Mouse (Mus musculus) neural tube, embryonic 14.5 days (tissue): ENCODE data around the gene Jmy. TPM values are rescaled to one million over a fixed set of nuclear protein-coding genes. Genes with fewer than 3 reads are reported as not detected.
A peak's percentile ranks its signal among the peaks of the same experiment; 100 is the strongest.
"Not testable (repeated sequence)": the region's sequence is repeated elsewhere in the genome, so short reads cannot be mapped to it uniquely, and the experiment has no call there.

Source experiments
- ATAC-seq: fragments of 200-750 bp; cut with Nextera tagmentation; 2 replicates; pipeline ENCODE4 v1.8.0; 2017; ENCODE audit warnings: low read depth, mild to moderate bottlenecking, moderate TSS enrichment, moderate library complexity
- H3K27ac ChIP-seq: fragments of 300-500 bp; sonication (generic); 2 replicates; pipeline ENCODE4 v1.5.1; 2014; ENCODE audit warnings: low read depth, mild to moderate bottlenecking, control low read depth, low read length, moderate library complexity, mixed read lengths
- H3K27me3 ChIP-seq: fragments of 300-500 bp; sonication (generic); 2 replicates; pipeline ENCODE4 v1.6.1; 2014; ENCODE audit warnings: low read length; ENCODE audit not compliant: control insufficient read depth, insufficient read depth
- H3K36me3 ChIP-seq: fragments of 300-500 bp; sonication (generic); 2 replicates; pipeline ENCODE4 v1.6.1; 2014; ENCODE audit warnings: low read length, mixed read lengths; ENCODE audit not compliant: control insufficient read depth, insufficient read depth
- H3K4me1 ChIP-seq: fragments of 300-500 bp; sonication (generic); 2 replicates; pipeline ENCODE4 v1.6.1; 2014; ENCODE audit warnings: low read length; ENCODE audit not compliant: control insufficient read depth, insufficient read depth
- H3K4me2 ChIP-seq: fragments of 300-500 bp; sonication (generic); 2 replicates; pipeline ENCODE4 v1.6.1; 2014; ENCODE audit warnings: mild to moderate bottlenecking, low read depth, low read length, control low read depth
- H3K4me3 ChIP-seq: fragments of 300-500 bp; sonication (generic); 2 replicates; pipeline ENCODE4 v1.5.1; 2014; ENCODE audit warnings: low read depth, low read length, control low read depth, mixed read lengths
- H3K9ac ChIP-seq: fragments of 300-500 bp; sonication (generic); replicated peaks from 2 replicates; pipeline ENCODE4 v1.6.1; 2014; ENCODE audit warnings: low read depth, mild to moderate bottlenecking, control low read depth, low read length, mixed read lengths
- H3K9me3 ChIP-seq: fragments of 300-500 bp; sonication (generic); 2 replicates; pipeline ENCODE4 v1.6.1; 2016; ENCODE audit warnings: low read length; ENCODE audit not compliant: control insufficient read depth
- WGBS: fragments of 180-500 bp; shearing (Covaris S2); extraction: QIAGEN DNeasy Blood & Tissue Kit; methylation state at CpG from one replicate; pipeline ENCODE4 v1.1.7; 2014; 5-methylcytosine and 5-hydroxymethylcytosine counted together
- polyA plus RNA-seq: library from polyadenylated mRNA; unstranded; fragments of >200 nt; fragmentation: Nextera tagmentation; extraction: Ambion mirVana; gene quantifications from 2 replicates; pipeline ENCODE4 v1.2.1, GENCODE M21; 2014

Gene Jmy
- polyA plus RNA-seq, 1 experiment from 2014 or later, result 9.9 TPM

- Histone ChIP-seq H3K4me1 (no peaks in the 10 kb centered on the region), H3K27ac (no peak overlapping the region), H3K9me3 (no peaks in the 10 kb centered on the region), H3K27me3 (no peaks in the 10 kb centered on the region), H3K4me3 (no peak overlapping the region), H3K4me2 (no peak overlapping the region), H3K36me3 (no peaks in the 10 kb centered on the region), H3K9ac (0 out of 2 replicates have a peak overlapping the region, but pooled peaks have one; percentile 11)
- ATAC-seq, result no peak
- WGBS, result 49% methylated on average over 16 of the region's 16 CpGs
Observed at GRCm38 (mm10) chr13:93510447-93511180, 11.0 kb upstream of the Jmy start.

GRCm38 (mm10) chr13:93506920-93507319 lies 7.3 kb upstream of the Jmy start:
- H3K9me3 ChIP-seq, H3K36me3 ChIP-seq, H3K27ac ChIP-seq, H3K4me3 ChIP-seq, H3K27me3 ChIP-seq, H3K4me2 ChIP-seq, H3K4me1 ChIP-seq, H3K9ac ChIP-seq, ATAC-seq: not testable (repeated sequence)
- WGBS, result 87% methylated on average over 5 of the region's 5 CpGs

DNA sequence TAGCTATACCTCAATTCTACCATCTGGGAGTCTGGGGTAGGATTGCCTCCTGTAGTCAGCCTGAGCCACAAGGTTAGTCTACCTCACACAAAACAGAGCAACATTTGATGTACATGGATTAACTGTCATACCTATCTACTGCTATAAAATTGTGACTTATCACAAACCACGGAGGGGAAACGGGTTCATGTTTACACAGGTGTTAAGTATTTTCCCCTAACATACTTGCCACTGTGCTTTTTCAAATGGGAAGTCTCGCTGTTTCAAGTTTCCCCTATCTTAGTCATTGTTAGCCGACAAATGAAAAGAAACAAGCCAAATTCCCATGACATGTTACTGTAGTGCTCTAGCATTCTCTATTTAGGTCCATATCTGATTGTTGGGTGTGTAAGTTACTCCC lies 2.1 kb upstream of the Jmy start:
- no peak for ATAC-seq
- 85% methylated on average over 4 of the region's 4 CpGs for whole genome bisulfite sequencing
- Histone ChIP-seq H3K36me3 (no peaks in the 10 kb centered on the region), H3K27ac (no peak overlapping the region), H3K9me3 (no peaks in the 10 kb centered on the region), H3K4me2 (no peak overlapping the region), H3K9ac (no peak overlapping the region), H3K4me1 (peaks cover 11% of the 10 kb centered on the region), H3K4me3 (no peak overlapping the region), H3K27me3 (no peaks in the 10 kb centered on the region)

DNA sequence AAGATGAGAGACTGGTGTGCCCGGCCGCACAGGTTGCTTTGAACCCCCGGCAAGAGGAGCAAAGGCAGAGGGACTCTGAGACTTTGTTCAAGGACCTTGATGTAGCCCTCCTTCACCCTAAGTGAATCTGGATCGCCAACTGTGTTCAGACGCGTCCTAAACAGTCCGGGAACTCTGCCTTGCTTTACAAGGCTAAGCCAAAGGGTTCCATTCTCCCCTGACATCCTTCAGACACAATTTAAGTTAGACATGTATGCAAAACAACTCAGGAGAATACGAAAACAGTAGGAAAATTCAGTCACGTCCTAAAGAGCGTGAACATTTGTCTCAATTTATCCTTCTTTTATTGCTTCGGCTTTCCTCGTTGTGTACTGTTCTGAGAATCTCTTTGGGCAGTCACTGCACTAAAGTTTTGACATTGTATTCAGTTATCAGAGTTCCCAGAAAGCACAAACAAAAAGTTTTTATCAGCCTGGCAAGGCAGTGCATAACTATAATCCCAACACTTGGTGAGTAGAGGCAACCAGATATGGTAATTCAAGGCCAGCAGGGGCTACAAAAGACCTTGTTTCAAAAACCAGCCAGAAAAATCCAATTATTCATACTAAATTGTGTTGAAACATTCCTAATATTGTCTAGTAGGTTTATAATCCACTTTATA lies 495 bp upstream of the Jmy start:
- Histone ChIP-seq H3K9ac (peak overlapping the region; percentile 81), H3K36me3 (no peaks in the 10 kb centered on the region), H3K27ac (peak overlapping the region; percentile 93), H3K4me2 (peak overlapping the region; percentile 70), H3K4me3 (peak overlapping the region; percentile 84), H3K9me3 (no peaks in the 10 kb centered on the region), H3K27me3 (no peaks in the 10 kb centered on the region), H3K4me1 (peaks cover 16% of the 10 kb centered on the region)
- 7% methylated on average over 12 of the region's 12 CpGs for whole genome bisulfite sequencing
- ATAC-seq, result no peak

GRCm38 (mm10) chr13:93498211-93499166 lies 1.1 kb downstream of the Jmy start:
- Histone ChIP-seq H3K27ac (peak overlapping the region; percentile 93), H3K4me1 (peaks cover 18% of the 10 kb centered on the region), H3K4me2 (peak overlapping the region; percentile 70), H3K9me3 (no peaks in the 10 kb centered on the region), H3K9ac (peak overlapping the region; percentile 81), H3K27me3 (no peaks in the 10 kb centered on the region), H3K36me3 (no peaks in the 10 kb centered on the region), H3K4me3 (peak overlapping the region; percentile 84)
- peak; percentile 60 for ATAC-seq
- WGBS, result under 1% methylated on average over 92 of the region's 94 CpGs

DNA sequence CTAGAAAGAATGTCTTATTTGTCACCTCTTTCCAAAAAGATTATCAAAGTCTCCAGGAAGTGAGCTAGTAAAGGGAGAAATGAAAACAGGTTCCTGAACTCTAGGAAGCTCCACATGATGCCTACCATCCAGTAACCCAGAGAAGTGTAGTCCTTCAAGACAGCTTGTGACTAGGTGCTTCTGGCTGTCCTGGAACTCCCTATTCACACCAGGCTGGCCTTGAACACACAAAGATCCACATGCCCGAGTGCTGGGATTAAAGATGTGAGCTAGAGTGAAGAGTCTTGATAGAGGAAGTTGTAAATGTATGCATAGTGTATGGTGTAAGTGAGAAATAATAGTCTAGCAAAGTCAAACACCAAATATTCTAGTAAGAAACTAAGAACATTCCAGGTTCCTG lies 2.6 kb downstream of the Jmy start:
- 17% methylated on average over 1 of the region's 1 CpGs for WGBS
- ATAC-seq, result no peak
- Histone ChIP-seq H3K27me3 (no peaks in the 10 kb centered on the region), H3K36me3 (no peaks in the 10 kb centered on the region), H3K4me2 (peak overlapping the region; percentile 70), H3K9ac (0 out of 2 replicates have a peak overlapping the region, but pooled peaks have one; percentile 21), H3K27ac (no peak overlapping the region), H3K4me3 (peak overlapping the region; percentile 84; the same call in 1 of the 2 replicates), H3K9me3 (no peaks in the 10 kb centered on the region), H3K4me1 (peaks cover 18% of the 10 kb centered on the region)

DNA sequence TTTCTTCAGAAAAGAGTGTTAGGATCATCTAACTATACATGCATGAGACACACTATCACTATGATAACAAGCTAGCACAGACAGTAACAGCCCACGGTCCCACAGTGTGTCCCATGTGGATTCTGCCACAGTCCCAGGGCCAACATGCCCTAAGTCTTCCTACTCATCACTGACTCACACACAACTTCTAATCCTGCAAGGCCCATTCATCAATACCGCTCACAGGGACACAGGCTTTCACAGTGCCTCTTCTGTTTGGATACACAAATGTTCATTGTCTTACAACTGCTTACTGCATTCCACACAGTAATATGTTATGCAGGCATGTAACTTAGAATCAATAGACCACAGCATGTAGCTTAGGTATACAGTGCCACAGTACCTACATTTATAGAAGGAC lies 11.1 kb downstream of the Jmy start:
- 61% methylated on average over 2 of the region's 2 CpGs for WGBS
- no peaks in the 10 kb centered on the region for H3K27me3 ChIP-seq
- H3K4me1 ChIP-seq, result no peaks in the 10 kb centered on the region
- H3K4me2 ChIP-seq, result no peak overlapping the region
- H3K9ac ChIP-seq, result no peak overlapping the region
- no peak overlapping the region for H3K27ac ChIP-seq
- no peaks in the 10 kb centered on the region for H3K36me3 ChIP-seq
- ATAC-seq, result peak; percentile 24; the same call in 1 of the 2 replicates
- no peaks in the 10 kb centered on the region for H3K9me3 ChIP-seq
- no peak overlapping the region for H3K4me3 ChIP-seq

DNA sequence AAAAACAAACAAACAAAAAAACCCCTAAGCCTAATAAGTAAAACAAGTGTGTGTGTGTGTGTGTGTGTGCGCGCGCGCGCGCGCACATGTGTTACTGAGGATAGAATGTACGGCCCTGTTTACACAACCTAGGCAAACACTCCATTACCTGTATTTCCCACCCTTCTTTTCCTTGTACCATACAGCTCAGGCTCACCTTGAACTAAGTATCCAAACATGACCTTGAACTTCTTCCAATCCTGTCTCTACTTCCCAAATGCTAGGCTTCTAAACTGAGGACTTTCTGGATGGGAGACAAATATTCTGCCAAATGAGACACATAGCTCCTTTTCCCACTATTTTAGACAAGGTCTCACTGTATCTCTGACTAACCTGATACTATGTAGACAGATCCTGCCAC lies 11.9 kb downstream of the Jmy start:
- no peak for ATAC-seq

More for the DNA sequence above, 11.9 kb downstream of the Jmy start:
- H3K9me3 ChIP-seq, result no peaks in the 10 kb centered on the region
- no peak overlapping the region for H3K4me2 ChIP-seq
- H3K4me1 ChIP-seq, result no peaks in the 10 kb centered on the region
- WGBS, result 98% methylated on average over 8 of the region's 8 CpGs
- no peak overlapping the region for H3K9ac ChIP-seq
- H3K27me3 ChIP-seq, result no peaks in the 10 kb centered on the region
- H3K36me3 ChIP-seq, result no peaks in the 10 kb centered on the region
- H3K4me3 ChIP-seq, result no peak overlapping the region
- H3K27ac ChIP-seq, result no peak overlapping the region
